Mouse (Mus musculus) stomach, embryonic 15.5 days (tissue): Measurements from ENCODE around the gene Larp1b. TPM values are rescaled to one million over a fixed set of nuclear protein-coding genes. Genes with fewer than 3 reads are reported as not detected.
"Not testable (repeated sequence)": the region's sequence is repeated elsewhere in the genome, so short reads cannot be mapped to it uniquely, and the experiment has no call there.

Experiments used
- ATAC-seq: fragments of 200-750 bp; cut with Nextera tagmentation; 2 replicates; pipeline ENCODE4 v1.8.0; 2017; ENCODE audit warnings: low read depth, moderate number of reproducible peaks, moderate TSS enrichment; ENCODE audit not compliant: insufficient read depth, low FRiP score
- H3K27ac ChIP-seq: fragments of 300-500 bp; sonication (generic); 2 replicates; pipeline ENCODE4 v1.5.1; 2015; ENCODE audit warnings: mild to moderate bottlenecking, inconsistent platforms
- H3K27me3 ChIP-seq: fragments of 300-500 bp; sonication (generic); replicated peaks from 2 replicates; pipeline ENCODE4 v1.6.1; 2015; ENCODE audit warnings: inconsistent platforms
- H3K36me3 ChIP-seq: fragments of 300-500 bp; sonication (generic); 2 replicates; pipeline ENCODE4 v1.6.1; 2015; ENCODE audit warnings: inconsistent platforms
- H3K4me1 ChIP-seq: fragments of 300-500 bp; sonication (generic); 2 replicates; pipeline ENCODE4 v1.6.1; 2015; ENCODE audit warnings: inconsistent platforms
- H3K4me2 ChIP-seq: fragments of 300-500 bp; sonication (generic); 2 replicates; pipeline ENCODE4 v1.6.1; 2015; ENCODE audit warnings: mild to moderate bottlenecking, inconsistent platforms
- H3K4me3 ChIP-seq: fragments of 300-500 bp; sonication (generic); replicated peaks from 2 replicates; pipeline ENCODE4 v1.5.1; 2015; ENCODE audit warnings: inconsistent platforms
- H3K9ac ChIP-seq: fragments of 300-500 bp; sonication (generic); 2 replicates; pipeline ENCODE4 v1.6.1; 2015; ENCODE audit warnings: inconsistent platforms
- H3K9me3 ChIP-seq: fragments of 300-500 bp; sonication (generic); 2 replicates; pipeline ENCODE4 v1.6.1; 2016; ENCODE audit warnings: inconsistent platforms
- WGBS: fragments of 180-500 bp; shearing (Covaris S2); methylation state at CpG from one replicate; pipeline ENCODE4 v1.1.7; 2015; 5-methylcytosine and 5-hydroxymethylcytosine counted together
- polyA plus RNA-seq: library from polyadenylated mRNA; unstranded; fragments of >200 nt; fragmentation: Nextera tagmentation; extraction: Ambion mirVana; gene quantifications from 2 replicates; pipeline ENCODE4 v1.2.1, GENCODE M21; 2015

Larp1b gene
- polyA plus RNA-seq, result 8.1 and 10.1 TPM in 2 replicates

GRCm38 (mm10) chr3:40949170-40949902 is at the start of gene Larp1b:
TSS of gene Larp1b (plus strand) at chr3:40949828.
- H3K27me3 ChIP-seq, result no peaks in the 10 kb centered on the region

GRCm38 (mm10) chr3:40902443-40902842 is 47.2 kb upstream of the Larp1b start, which contains the start of gene 1700034I23Rik:
TSS of gene 1700034I23Rik (minus strand) at chr3:40902543.
- not testable (repeated sequence) for H3K9me3 ChIP-seq, H3K4me3 ChIP-seq, H3K27ac ChIP-seq, H3K27me3 ChIP-seq, H3K4me2 ChIP-seq, ATAC-seq, H3K9ac ChIP-seq, H3K36me3 ChIP-seq, H3K4me1 ChIP-seq
- WGBS, result 98% methylated on average over 8 of the region's 10 CpGs

More at GRCm38 (mm10) chr3:40949170-40949902, at the start of gene Larp1b:
- H3K4me3 ChIP-seq, result peak within 1 kb of the TSS; percentile 76
- no peaks in the 10 kb centered on the region for H3K36me3 ChIP-seq
- H3K9ac ChIP-seq, result peak within 1 kb of the TSS; percentile 66
- H3K27ac ChIP-seq, result peak within 1 kb of the TSS; percentile 78
- H3K4me2 ChIP-seq, result peak within 1 kb of the TSS; percentile 98
- no peaks in the 10 kb centered on the region for H3K9me3 ChIP-seq
- ATAC-seq, result peak; percentile 95
- under 1% methylated on average over 66 of the region's 66 CpGs for WGBS
- no peaks in the 10 kb centered on the region for H3K4me1 ChIP-seq

GRCm38 (mm10) chr3:40938189-40938588 is 11.4 kb upstream of the Larp1b start:
- no peaks in the 10 kb centered on the region for H3K4me1 ChIP-seq

GRCm38 (mm10) chr3:40938592-40938991 is 11.0 kb upstream of the Larp1b start:
- H3K36me3 ChIP-seq, result 0 out of 2 replicates have a peak, but pooled peaks cover 3% of the 10 kb centered on the region
- 86% methylated on average over 4 of the region's 4 CpGs for WGBS
- H3K9me3 ChIP-seq, result no peaks in the 10 kb centered on the region
- no peak for ATAC-seq
- no peak overlapping the region for H3K9ac ChIP-seq
- no peak overlapping the region for H3K4me2 ChIP-seq
- H3K4me1 ChIP-seq, result no peaks in the 10 kb centered on the region
- no peaks in the 10 kb centered on the region for H3K27me3 ChIP-seq
- no peak overlapping the region for H3K4me3 ChIP-seq
- no peak overlapping the region for H3K27ac ChIP-seq

More at GRCm38 (mm10) chr3:40938189-40938588, 11.4 kb upstream of the Larp1b start:
- H3K4me3 ChIP-seq, result no peak overlapping the region
- H3K27ac ChIP-seq, result no peak overlapping the region
- no peak for ATAC-seq
- no peaks in the 10 kb centered on the region for H3K9me3 ChIP-seq
- no peaks in the 10 kb centered on the region for H3K27me3 ChIP-seq
- no peak overlapping the region for H3K9ac ChIP-seq
- H3K4me2 ChIP-seq, result no peak overlapping the region
- H3K36me3 ChIP-seq, result 0 out of 2 replicates have a peak, but pooled peaks cover 3% of the 10 kb centered on the region
- whole genome bisulfite sequencing, result 69% methylated on average over 5 of the region's 5 CpGs

GRCm38 (mm10) chr3:40939019-40939418 is 10.6 kb upstream of the Larp1b start:
- no peak overlapping the region for H3K4me2 ChIP-seq
- 0 out of 2 replicates have a peak, but pooled peaks cover under 1% of the 10 kb centered on the region for H3K36me3 ChIP-seq
- H3K4me1 ChIP-seq, result no peaks in the 10 kb centered on the region
- no peak for ATAC-seq
- no peaks in the 10 kb centered on the region for H3K9me3 ChIP-seq
- no peak overlapping the region for H3K4me3 ChIP-seq
- H3K27ac ChIP-seq, result no peak overlapping the region
- no peak overlapping the region for H3K9ac ChIP-seq
- H3K27me3 ChIP-seq, result no peaks in the 10 kb centered on the region

- peak overlapping the region; percentile 98 for H3K4me2 ChIP-seq
- 0 out of 2 replicates have a peak, but pooled peaks have one; percentile 4 for ATAC-seq
- H3K4me1 ChIP-seq, result no peaks in the 10 kb centered on the region
- H3K27me3 ChIP-seq, result no peaks in the 10 kb centered on the region
- H3K9ac ChIP-seq, result peak overlapping the region; percentile 66
- 0% methylated on average over 90 of the region's 118 CpGs for WGBS
- peak overlapping the region; percentile 76 for H3K4me3 ChIP-seq
- no peaks in the 10 kb centered on the region for H3K9me3 ChIP-seq
- no peaks in the 10 kb centered on the region for H3K36me3 ChIP-seq
- H3K27ac ChIP-seq, result peak overlapping the region; percentile 78
These were observed 424 bp downstream of the Larp1b start for GRCm38 (mm10) chr3:40949903-40950600.

GRCm38 (mm10) chr3:40950601-40951201 is 1.1 kb downstream of the Larp1b start:
- peak overlapping the region; percentile 76 for H3K4me3 ChIP-seq
- peak overlapping the region; percentile 66 for H3K9ac ChIP-seq
- H3K4me2 ChIP-seq, result peak overlapping the region; percentile 98
- ATAC-seq, result 0 out of 2 replicates have a peak, but pooled peaks have one; percentile 18
- under 1% methylated on average over 43 of the region's 43 CpGs for WGBS
- H3K4me1 ChIP-seq, result no peaks in the 10 kb centered on the region
- H3K36me3 ChIP-seq, result no peaks in the 10 kb centered on the region
- H3K27ac ChIP-seq, result peak overlapping the region; percentile 78
- H3K27me3 ChIP-seq, result no peaks in the 10 kb centered on the region
- no peaks in the 10 kb centered on the region for H3K9me3 ChIP-seq

GRCm38 (mm10) chr3:40951365-40951764 is 1.7 kb downstream of the Larp1b start:
- no peak overlapping the region for H3K27ac ChIP-seq
- ATAC-seq, result no peak
- H3K36me3 ChIP-seq, result no peaks in the 10 kb centered on the region
- H3K4me3 ChIP-seq, result peak overlapping the region; percentile 76
- no peaks in the 10 kb centered on the region for H3K9me3 ChIP-seq
- no peaks in the 10 kb centered on the region for H3K4me1 ChIP-seq
- H3K4me2 ChIP-seq, result peak overlapping the region; percentile 98
- WGBS, result 12% methylated on average over 7 of the region's 7 CpGs
- H3K27me3 ChIP-seq, result no peaks in the 10 kb centered on the region
- no peak overlapping the region for H3K9ac ChIP-seq

GRCm38 (mm10) chr3:40952606-40953005 is 3.0 kb downstream of the Larp1b start:
- H3K27ac ChIP-seq, result no peak overlapping the region
- no peaks in the 10 kb centered on the region for H3K36me3 ChIP-seq
- H3K9ac ChIP-seq, result no peak overlapping the region
- no peaks in the 10 kb centered on the region for H3K9me3 ChIP-seq
- H3K4me1 ChIP-seq, result no peaks in the 10 kb centered on the region
- no peak for ATAC-seq
- no peak overlapping the region for H3K4me3 ChIP-seq
- H3K4me2 ChIP-seq, result no peak overlapping the region
- no peaks in the 10 kb centered on the region for H3K27me3 ChIP-seq

- H3K4me1 ChIP-seq, result no peaks in the 10 kb centered on the region
- no peaks in the 10 kb centered on the region for H3K9me3 ChIP-seq
- no peak for ATAC-seq
- H3K27me3 ChIP-seq, result no peaks in the 10 kb centered on the region
- H3K9ac ChIP-seq, result no peak overlapping the region
- no peaks in the 10 kb centered on the region for H3K36me3 ChIP-seq
- no peak overlapping the region for H3K4me3 ChIP-seq
- WGBS, result 73% methylated on average over 1 of the region's 1 CpGs
- H3K27ac ChIP-seq, result no peak overlapping the region
- H3K4me2 ChIP-seq, result no peak overlapping the region
These were observed 5.2 kb downstream of the Larp1b start for GRCm38 (mm10) chr3:40954792-40955191.

GRCm38 (mm10) chr3:40958831-40959230 is 9.2 kb downstream of the Larp1b start:
- Histone ChIP-seq H3K4me2 (no peak overlapping the region), H3K4me1 (no peaks in the 10 kb centered on the region), H3K9ac (no peak overlapping the region), H3K36me3 (no peaks in the 10 kb centered on the region), H3K27me3 (no peaks in the 10 kb centered on the region), H3K27ac (no peak overlapping the region), H3K4me3 (no peak overlapping the region), H3K9me3 (no peaks in the 10 kb centered on the region)
- no peak for ATAC-seq

GRCm38 (mm10) chr3:40980758-40981157 is 31.1 kb downstream of the Larp1b start:
- Histone ChIP-seq H3K9me3 (no peaks in the 10 kb centered on the region), H3K4me1 (no peaks in the 10 kb centered on the region), H3K36me3 (no peaks in the 10 kb centered on the region), H3K4me3 (no peak overlapping the region), H3K27ac (no peak overlapping the region), H3K9ac (no peak overlapping the region), H3K4me2 (no peak overlapping the region), H3K27me3 (no peaks in the 10 kb centered on the region)
- no peak for ATAC-seq
